Mouse (Mus musculus): ENCODE data around the gene Zfp626.
A peak's percentile ranks its signal among the peaks of the same experiment; 100 is the strongest.
"Not testable (repeated sequence)": the region's sequence is repeated elsewhere in the genome, so short reads cannot be mapped to it uniquely, and the experiment has no call there.

The Zfp626 gene

GRCm38 (mm10) chr7:27806896-27807295 is at the start of gene Zfp626:
Gene Zfp626, plus strand, starts transcription at chr7:27807196.
- not testable (repeated sequence) for DNase-seq

DNA sequence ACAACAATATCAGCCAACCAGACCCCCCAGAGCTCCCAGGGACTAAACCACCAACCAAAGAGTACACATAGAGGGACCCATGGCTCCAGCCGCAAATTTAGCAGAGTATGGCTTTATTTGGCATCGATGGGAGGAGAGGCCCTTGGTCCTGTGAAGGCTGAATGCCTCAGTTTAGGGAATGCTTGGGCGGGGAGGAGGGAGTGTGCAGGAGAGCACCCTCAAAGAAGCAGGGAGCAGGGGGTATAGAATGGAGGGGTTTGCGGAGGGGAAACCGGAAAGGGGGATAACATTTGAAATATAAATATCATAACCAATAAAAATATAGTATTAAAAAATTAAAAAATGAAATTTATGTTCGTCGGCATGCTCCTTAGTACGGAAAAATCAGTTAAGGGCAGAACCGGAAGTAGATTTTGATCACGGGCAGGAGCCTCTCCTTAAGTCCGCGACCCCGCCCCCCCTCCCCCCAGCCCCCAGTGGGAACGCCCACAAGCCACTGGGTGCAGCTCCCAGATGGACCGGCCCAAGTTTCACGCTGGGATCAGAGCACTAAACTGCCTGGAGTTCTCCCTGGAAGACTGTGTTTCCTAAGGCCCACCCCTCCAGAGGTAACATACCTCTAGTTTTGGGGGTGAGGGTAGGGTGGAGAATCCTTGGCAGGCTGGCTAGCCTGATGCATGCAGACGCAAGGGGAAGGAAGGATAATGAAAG is 41.7 kb upstream of the Zfp626 start:
- no peak for DNase-seq

GRCm38 (mm10) chr7:27789306-27789705 is 17.7 kb upstream of the Zfp626 start:
- no peak for DNase-seq

- not testable (repeated sequence) for DNase-seq
These were observed 13.1 kb upstream of the Zfp626 start for GRCm38 (mm10) chr7:27793865-27794264.

DNA sequence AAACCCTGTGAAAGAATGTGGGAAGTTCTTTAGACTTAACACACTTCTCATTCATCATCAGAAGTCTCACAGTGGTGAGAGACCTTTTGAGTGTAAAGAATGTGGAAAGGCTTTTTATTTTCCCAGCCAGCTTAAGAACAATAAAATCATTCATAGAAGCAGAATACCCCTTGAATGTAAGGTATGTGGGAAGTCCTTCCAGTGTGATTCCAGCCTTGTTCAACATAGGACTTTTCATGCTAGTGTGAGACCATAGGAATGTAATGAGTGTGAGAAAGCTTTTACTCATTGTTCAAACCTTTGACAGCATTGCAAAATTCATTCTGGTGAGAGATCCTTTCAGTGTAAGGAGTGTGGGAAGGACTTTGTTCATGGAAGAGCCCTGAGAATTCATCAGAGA is 12.4 kb upstream of the Zfp626 start:
- no peak for DNase-seq

GRCm38 (mm10) chr7:27797906-27798811 is 8.8 kb upstream of the Zfp626 start:
- DNase-seq: no peak

DNA sequence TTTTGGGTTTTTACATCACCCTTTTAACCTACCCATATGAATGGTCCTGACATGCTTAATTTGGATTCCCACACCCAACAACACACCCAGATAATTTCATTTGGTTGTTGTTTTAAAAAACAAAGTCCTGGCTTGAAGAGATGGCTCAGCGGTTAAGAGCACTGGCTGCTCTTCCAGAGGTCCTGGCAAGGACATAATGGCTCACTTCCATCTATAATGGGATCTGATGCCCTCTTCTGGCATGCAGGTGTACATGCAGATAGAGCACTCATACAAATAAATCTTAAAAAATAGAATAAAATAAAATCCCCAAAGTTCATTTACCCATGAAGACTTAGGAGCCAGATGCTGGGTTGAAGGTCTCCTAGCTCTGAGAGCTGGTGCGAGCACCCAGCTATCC is 5.9 kb upstream of the Zfp626 start:
- no peak for DNase-seq

- no peak for DNase-seq
These were observed 4.0 kb upstream of the Zfp626 start for GRCm38 (mm10) chr7:27802986-27803385.

GRCm38 (mm10) chr7:27804297-27805030 is 2.5 kb upstream of the Zfp626 start:
- DNase-seq: peak; percentile 85 to 89

GRCm38 (mm10) chr7:27807305-27807704 is 309 bp downstream of the Zfp626 start:
- not testable (repeated sequence) for DNase-seq

- no peak for DNase-seq
These were observed 11.6 kb downstream of the Zfp626 start for GRCm38 (mm10) chr7:27818526-27819110.

DNA sequence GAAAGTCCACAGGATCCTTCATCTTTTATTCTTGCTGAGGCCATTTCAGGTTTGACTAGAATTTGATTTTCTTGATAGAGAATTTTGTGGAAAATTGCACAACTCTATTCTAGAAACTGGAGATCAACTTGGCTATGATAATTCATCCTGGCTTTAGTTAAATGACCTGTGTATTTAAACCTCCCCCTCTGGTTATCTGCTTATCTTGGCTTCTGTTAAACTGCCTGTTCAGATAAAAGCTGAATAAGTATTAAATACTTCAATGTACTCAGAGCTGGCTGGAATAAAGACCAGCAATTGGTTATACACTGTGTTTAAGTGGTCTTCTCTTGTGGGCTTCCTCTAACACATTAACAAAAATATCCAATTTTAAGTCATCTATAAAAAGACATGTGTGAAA is 15.6 kb downstream of the Zfp626 start:
- no peak for DNase-seq

GRCm38 (mm10) chr7:27834131-27834530 is 27.1 kb downstream of the Zfp626 start:
- DNase-seq: no peak

DNA sequence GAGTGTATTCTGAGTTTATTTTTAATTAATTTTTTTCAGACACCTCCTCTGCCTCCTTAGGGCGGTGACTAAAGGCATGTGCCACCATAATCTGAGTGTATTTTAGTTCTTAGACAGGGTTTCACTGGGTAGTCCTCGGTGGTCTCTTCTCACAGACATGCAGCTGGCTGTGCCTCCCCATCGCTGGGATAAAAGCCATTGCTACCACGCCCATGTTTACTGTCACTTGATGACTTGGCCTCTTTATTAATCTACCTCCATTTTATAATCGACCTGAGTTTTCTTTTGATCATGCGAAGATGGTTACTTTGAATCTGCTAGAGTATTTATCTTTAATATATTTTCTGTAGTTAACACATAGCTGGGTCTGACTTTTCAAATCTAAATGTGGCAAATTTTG is 30.9 kb downstream of the Zfp626 start:
- DNase-seq: peak in 1 of 2 experiments; percentile 18

- peak; percentile 85 to 89 for DNase-seq
These were observed 31.6 kb downstream of the Zfp626 start, which contains the start of gene Zfp59 for GRCm38 (mm10) chr7:27838323-27839249. Gene Zfp59, plus strand, starts transcription at chr7:27838607.

- no peak for DNase-seq
These were observed 32.6 kb downstream of the Zfp626 start for GRCm38 (mm10) chr7:27839596-27839995.

- no peak for DNase-seq
These were observed 33.1 kb downstream of the Zfp626 start for GRCm38 (mm10) chr7:27840104-27840503.

DNA sequence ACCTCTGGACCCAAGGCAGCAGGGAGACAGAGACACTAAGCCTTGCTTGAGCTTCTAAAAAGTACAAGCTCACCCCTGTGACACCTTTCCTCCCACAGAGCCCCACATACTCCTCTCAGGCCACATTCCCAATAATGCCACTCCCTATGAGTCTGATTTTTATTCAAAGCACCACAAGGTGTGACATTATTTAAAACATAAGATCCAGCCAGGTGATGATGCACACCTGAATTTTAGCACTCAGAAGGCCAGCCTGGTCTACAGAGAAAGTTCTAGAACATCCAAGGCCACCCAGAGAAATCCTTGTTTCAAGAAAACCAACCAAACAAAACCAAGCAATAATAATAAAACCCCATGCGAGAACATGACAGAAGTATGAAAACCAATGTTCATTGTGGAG is 50.2 kb downstream of the Zfp626 start, which contains the start of gene Zfp607a:
TSS of gene Zfp607a (plus strand) at position 301 of the 400 bp plus-strand sequence.
- DNase-seq: no peak

DNA sequence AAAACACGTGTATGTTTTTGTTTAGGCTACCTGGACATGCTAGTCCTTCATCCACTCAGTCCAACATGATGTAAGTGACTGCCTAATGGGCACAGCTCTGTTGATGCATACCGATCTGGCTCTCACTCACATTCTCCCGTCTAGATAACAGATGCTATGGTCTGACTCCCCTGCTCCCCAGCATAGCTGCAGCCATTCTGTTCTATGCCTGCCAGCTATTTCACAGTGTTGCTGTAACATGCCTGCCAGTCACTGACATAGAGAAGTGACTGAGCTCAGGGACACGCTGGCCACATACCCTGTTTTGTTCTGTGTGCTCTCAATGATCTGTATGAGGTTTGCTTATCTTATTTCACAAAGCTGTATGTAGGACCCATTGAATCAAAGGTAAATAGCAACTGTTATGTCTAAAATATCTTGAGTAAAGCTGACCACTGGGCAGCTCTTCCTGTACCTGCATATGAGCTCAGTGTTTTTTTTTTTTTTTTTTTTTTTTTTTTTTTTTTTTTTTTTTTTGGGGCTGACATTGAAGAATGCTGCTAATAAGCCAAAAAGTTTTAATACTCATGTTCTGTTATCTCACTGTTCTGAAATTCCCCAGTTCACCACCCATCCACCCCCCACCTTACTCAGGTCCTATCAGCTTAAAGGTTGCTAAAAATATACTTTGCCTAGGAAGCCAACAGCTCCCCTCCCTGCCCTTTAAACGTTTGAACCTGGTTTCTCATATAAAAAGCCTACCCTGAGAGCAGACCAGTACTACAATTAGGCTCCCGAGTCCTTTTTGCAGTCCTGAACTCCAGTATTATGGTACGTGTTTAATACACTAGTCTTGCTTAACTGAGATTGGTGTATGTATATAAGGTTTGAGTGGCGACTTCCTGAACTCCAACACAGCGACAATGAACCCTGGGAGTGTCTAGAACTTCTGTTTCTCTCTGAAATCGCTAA is 52.6 kb downstream of the Zfp626 start:
- DNase-seq: no peak
